Mouse (Mus musculus): Measurements from ENCODE around the gene Hoxd12.

DNA sequence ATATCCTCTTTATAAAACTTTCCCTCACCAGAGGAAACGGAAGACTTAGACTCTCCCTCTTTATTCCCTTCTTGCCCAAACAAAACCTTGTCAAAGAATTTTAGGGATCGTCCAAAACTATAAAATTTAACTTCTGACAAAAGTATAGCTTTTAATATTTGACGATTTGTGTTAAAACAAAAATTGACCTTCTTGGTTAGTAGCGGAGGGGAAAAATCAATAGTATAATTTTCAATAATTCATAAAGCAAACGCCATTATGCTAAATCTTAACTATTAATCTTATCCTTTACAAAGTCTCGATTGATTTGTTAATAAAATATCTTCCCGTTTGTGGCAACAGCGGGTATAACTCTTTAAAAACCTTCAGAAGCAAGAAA, 15.5 kb downstream of the Hoxd12 start:
- no peak for TF ChIP-seq CTCF (IDR thresholded peaks at IDR 0.05; ENCODE audit: extremely low read depth, insufficient read depth, insufficient read length, insufficient replicate concordance)
- no peak for TF ChIP-seq POLR2A (IDR thresholded peaks at IDR 0.05; ENCODE audit: low read depth, low read length)
